Mouse (Mus musculus): Measurements from ENCODE around the gene Rasl12. TPM values are rescaled to one million over a fixed set of nuclear protein-coding genes. Genes with fewer than 3 reads are reported as not detected.
A peak's percentile ranks its signal among the peaks of the same experiment; 100 is the strongest.

Gene Rasl12
- polyA plus RNA-seq, 1 experiment: 25.6 TPM

GRCm38 (mm10) chr9:65435671-65436301 lies 37.5 kb downstream of the Rasl12 start, which contains the start of gene Mtfmt:
Mtfmt (plus strand) TSS chr9:65435782.
- DNase-seq (ENCODE audit: low spot score): peak; percentile 81

- no peak for DNase-seq (ENCODE audit: low spot score)
Observed at GRCm38 (mm10) chr9:65444692-65445091, 46.4 kb downstream of the Rasl12 start.

GRCm38 (mm10) chr9:65447951-65448350 lies 49.6 kb downstream of the Rasl12 start:
- DNase-seq (ENCODE audit: low spot score): no peak

- DNase-seq (ENCODE audit: low spot score): no peak
Observed at GRCm38 (mm10) chr9:65458975-65459374, 60.7 kb downstream of the Rasl12 start.

- DNase-seq (ENCODE audit: low spot score): no peak
Observed at GRCm38 (mm10) chr9:65460198-65460597, 61.9 kb downstream of the Rasl12 start.

- peak; percentile 90 for DNase-seq (ENCODE audit: low spot score)
Observed at GRCm38 (mm10) chr9:65460732-65461442, 62.6 kb downstream of the Rasl12 start, which contains the start of gene Spg21. Spg21 (plus strand) TSS chr9:65460947.

- no peak for DNase-seq (ENCODE audit: low spot score)
Observed at GRCm38 (mm10) chr9:65462544-65462943, 64.2 kb downstream of the Rasl12 start.

- no peak for DNase-seq (ENCODE audit: low spot score)
Observed at GRCm38 (mm10) chr9:65464161-65464560, 65.9 kb downstream of the Rasl12 start.

Other genes starting within 250 kb of the Rasl12 start
- gene Parp16, start 203.2 kb upstream of the Rasl12 start, polyA plus RNA-seq (2012; rRNA removed): 4.4 and 4.5 TPM in 2 replicates
- 1.5 and 4.2 TPM in 2 replicates for gene Cilp, start 133.3 kb upstream of the Rasl12 start, polyA plus RNA-seq (2012; rRNA removed)
- 23.9 and 25.2 TPM in 2 replicates for gene Clpx, start 104.2 kb upstream of the Rasl12 start, polyA plus RNA-seq (2012; rRNA removed)
- 12.9 and 14.4 TPM in 2 replicates for gene Pdcd7, start 52.4 kb upstream of the Rasl12 start, polyA plus RNA-seq (2012; rRNA removed)
- gene Ubap1l, start 37.5 kb upstream of the Rasl12 start, polyA plus RNA-seq (2012; rRNA removed): 0.55 and 0.87 TPM in 2 replicates
- 1.4 and 1.5 TPM in 2 replicates for gene Kbtbd13, start 6.9 kb upstream of the Rasl12 start, polyA plus RNA-seq (2012; rRNA removed)
- gene Slc51b, start 24.4 kb downstream of the Rasl12 start, polyA plus RNA-seq (2012; rRNA removed): not detected in 2 replicates
- gene Mtfmt, start 37.3 kb downstream of the Rasl12 start, polyA plus RNA-seq (2012; rRNA removed): 19.2 and 21.9 TPM in 2 replicates
- gene Spg21, start 62.4 kb downstream of the Rasl12 start, polyA plus RNA-seq (2012; rRNA removed): 42.6 and 46.8 TPM in 2 replicates
- gene Ankdd1a, start 121.7 kb downstream of the Rasl12 start, polyA plus RNA-seq (2012; rRNA removed): 21.8 and 33.9 TPM in 2 replicates
- gene Plekho2, start 181.5 kb downstream of the Rasl12 start, polyA plus RNA-seq (2012; rRNA removed): 45.4 and 50.5 TPM in 2 replicates
- gene Pif1, start 188.7 kb downstream of the Rasl12 start, polyA plus RNA-seq (2012; rRNA removed): 0.29 and 0.36 TPM in 2 replicates
- 142 and 175 TPM in 2 replicates for gene Rbpms2, start 231.1 kb downstream of the Rasl12 start, polyA plus RNA-seq (2012; rRNA removed)

Measured in urinary bladder, adult 2 months (tissue).